Mouse (Mus musculus) neural tube, embryonic 13.5 days (tissue): ENCODE data around the gene Fam198a. TPM values are rescaled to one million over a fixed set of nuclear protein-coding genes. Genes with fewer than 3 reads are reported as not detected.
"Not testable (repeated sequence)": the region's sequence is repeated elsewhere in the genome, so short reads cannot be mapped to it uniquely, and the experiment has no call there.

ENCODE experiments used
- ATAC-seq: fragments of 200-750 bp; cut with Nextera tagmentation; 2 replicates; pipeline ENCODE4 v1.8.0; 2017; ENCODE audit warnings: low read depth, mild to moderate bottlenecking, moderate TSS enrichment, moderate library complexity
- H3K27ac ChIP-seq: fragments of 300-500 bp; sonication (generic); replicated peaks from 2 replicates; pipeline ENCODE4 v1.5.1; 2015; ENCODE audit warnings: moderate library complexity, mild to moderate bottlenecking, inconsistent platforms
- H3K27me3 ChIP-seq: fragments of 300-500 bp; sonication (generic); 2 replicates; pipeline ENCODE4 v1.6.1; 2015; ENCODE audit warnings: mild to moderate bottlenecking, inconsistent platforms
- H3K36me3 ChIP-seq: fragments of 300-500 bp; sonication (generic); 2 replicates; pipeline ENCODE4 v1.6.1; 2015; ENCODE audit warnings: mild to moderate bottlenecking, inconsistent platforms
- H3K4me1 ChIP-seq: fragments of 300-500 bp; sonication (generic); replicated peaks from 2 replicates; pipeline ENCODE4 v1.6.1; 2015; ENCODE audit warnings: inconsistent platforms
- H3K4me2 ChIP-seq: fragments of 300-500 bp; sonication (generic); 2 replicates; pipeline ENCODE4 v1.6.1; 2015; ENCODE audit warnings: inconsistent platforms, mild to moderate bottlenecking, moderate library complexity
- H3K4me3 ChIP-seq: fragments of 300-500 bp; sonication (generic); 2 replicates; pipeline ENCODE4 v1.5.1; 2015; ENCODE audit warnings: mild to moderate bottlenecking, inconsistent platforms
- H3K9ac ChIP-seq: fragments of 300-500 bp; sonication (generic); 2 replicates; pipeline ENCODE4 v1.6.1; 2015; ENCODE audit warnings: moderate library complexity, mild to moderate bottlenecking, inconsistent platforms
- H3K9me3 ChIP-seq: fragments of 300-500 bp; sonication (generic); 2 replicates; pipeline ENCODE4 v1.6.1; 2016; ENCODE audit warnings: inconsistent platforms
- whole genome bisulfite sequencing: fragments of 180-500 bp; shearing (Covaris S2); methylation state at CpG from one replicate; pipeline ENCODE4 v1.1.7; 2015; 5-methylcytosine and 5-hydroxymethylcytosine counted together
- polyA plus RNA-seq: library from polyadenylated mRNA; unstranded; fragments of >200 nt; fragmentation: Nextera tagmentation; extraction: Ambion mirVana; gene quantifications from 2 replicates; pipeline ENCODE4 v1.2.1, GENCODE M21; 2015

The Fam198a gene
- polyA plus RNA-seq, 1 experiment from 2014 or later = 2.8 TPM

- no peak overlapping the region for H3K9ac ChIP-seq
- H3K9me3 ChIP-seq = no peaks in the 10 kb centered on the region
- H3K36me3 ChIP-seq = no peaks in the 10 kb centered on the region
- 85% methylated on average over 4 of the region's 4 CpGs for WGBS
- no peak overlapping the region for H3K27ac ChIP-seq
- no peak overlapping the region for H3K4me2 ChIP-seq
- no peak overlapping the region for H3K4me3 ChIP-seq
- peaks cover 9% of the 10 kb centered on the region for H3K4me1 ChIP-seq
- no peaks in the 10 kb centered on the region for H3K27me3 ChIP-seq
- no peak for ATAC-seq
Observed at GRCm38 (mm10) chr9:122013629-122014028, 62.8 kb downstream of the Fam198a start.

DNA sequence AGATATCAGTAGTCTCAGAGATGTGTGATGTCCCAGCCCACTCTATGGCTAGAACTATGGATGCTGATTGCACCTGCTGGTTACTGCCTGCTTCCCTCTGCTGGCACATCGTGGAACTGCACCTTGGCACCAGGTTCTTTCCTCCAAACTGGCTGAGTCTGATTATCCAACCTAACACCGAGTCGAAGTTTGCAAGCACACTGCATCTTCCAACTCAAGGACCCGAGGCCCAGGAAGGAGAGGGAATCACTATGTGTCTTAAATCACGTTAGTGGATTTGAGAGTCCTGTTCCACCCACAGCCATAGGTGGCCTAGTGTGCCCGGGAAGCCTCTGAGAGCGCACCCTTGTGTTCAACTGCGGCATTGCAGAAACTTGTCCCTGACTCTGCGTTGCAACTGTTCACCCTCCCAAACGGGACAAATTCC lies 63.5 kb downstream of the Fam198a start:
- Histone ChIP-seq H3K27ac (no peak overlapping the region), H3K9ac (no peak overlapping the region), H3K9me3 (no peaks in the 10 kb centered on the region), H3K4me3 (no peak overlapping the region), H3K4me1 (peaks cover 9% of the 10 kb centered on the region), H3K4me2 (no peak overlapping the region), H3K27me3 (no peaks in the 10 kb centered on the region), H3K36me3 (no peaks in the 10 kb centered on the region)
- 14% methylated on average over 10 of the region's 10 CpGs for WGBS
- no peak for ATAC-seq

- no peak overlapping the region for H3K4me3 ChIP-seq
- H3K9ac ChIP-seq = no peak overlapping the region
- ATAC-seq = no peak
- H3K36me3 ChIP-seq = no peaks in the 10 kb centered on the region
- peaks cover 12% of the 10 kb centered on the region for H3K4me1 ChIP-seq
- no peaks in the 10 kb centered on the region for H3K9me3 ChIP-seq
- H3K4me2 ChIP-seq = no peak overlapping the region
- no peak overlapping the region for H3K27ac ChIP-seq
- 82% methylated on average over 5 of the region's 5 CpGs for WGBS
- H3K27me3 ChIP-seq = no peaks in the 10 kb centered on the region
Observed at GRCm38 (mm10) chr9:122018079-122018478, 67.3 kb downstream of the Fam198a start.

- 11% methylated on average over 8 of the region's 8 CpGs for WGBS
- Histone ChIP-seq H3K4me2 (peak overlapping the region; percentile 32), H3K9ac (peak overlapping the region; percentile 49; the same call in 1 of the 2 replicates), H3K27me3 (no peaks in the 10 kb centered on the region), H3K4me3 (no peak overlapping the region), H3K9me3 (no peaks in the 10 kb centered on the region), H3K36me3 (no peaks in the 10 kb centered on the region), H3K27ac (peak overlapping the region; percentile 18; the same call in 1 of the 2 replicates), H3K4me1 (peaks cover 12% of the 10 kb centered on the region)
- ATAC-seq = peak; percentile 87
Observed at GRCm38 (mm10) chr9:122018782-122019395, 68.1 kb downstream of the Fam198a start.

- no peak for ATAC-seq
- no peak overlapping the region for H3K9ac ChIP-seq
- 83% methylated on average over 4 of the region's 4 CpGs for WGBS
Observed at GRCm38 (mm10) chr9:122020321-122020720, 69.5 kb downstream of the Fam198a start.

GRCm38 (mm10) chr9:122021171-122021570 lies 70.4 kb downstream of the Fam198a start:
- H3K9ac ChIP-seq, H3K4me2 ChIP-seq, H3K4me3 ChIP-seq, H3K27ac ChIP-seq, H3K36me3 ChIP-seq, H3K27me3 ChIP-seq, ATAC-seq, H3K9me3 ChIP-seq: not testable (repeated sequence)
- WGBS = 88% methylated on average over 4 of the region's 4 CpGs
- H3K4me1 ChIP-seq = peaks cover 17% of the 10 kb centered on the region

More at GRCm38 (mm10) chr9:122020321-122020720, 69.5 kb downstream of the Fam198a start:
- Histone ChIP-seq H3K9me3 (no peaks in the 10 kb centered on the region), H3K4me1 (peaks cover 12% of the 10 kb centered on the region), H3K4me3 (no peak overlapping the region), H3K27me3 (no peaks in the 10 kb centered on the region), H3K36me3 (no peaks in the 10 kb centered on the region), H3K4me2 (no peak overlapping the region), H3K27ac (no peak overlapping the region)

DNA sequence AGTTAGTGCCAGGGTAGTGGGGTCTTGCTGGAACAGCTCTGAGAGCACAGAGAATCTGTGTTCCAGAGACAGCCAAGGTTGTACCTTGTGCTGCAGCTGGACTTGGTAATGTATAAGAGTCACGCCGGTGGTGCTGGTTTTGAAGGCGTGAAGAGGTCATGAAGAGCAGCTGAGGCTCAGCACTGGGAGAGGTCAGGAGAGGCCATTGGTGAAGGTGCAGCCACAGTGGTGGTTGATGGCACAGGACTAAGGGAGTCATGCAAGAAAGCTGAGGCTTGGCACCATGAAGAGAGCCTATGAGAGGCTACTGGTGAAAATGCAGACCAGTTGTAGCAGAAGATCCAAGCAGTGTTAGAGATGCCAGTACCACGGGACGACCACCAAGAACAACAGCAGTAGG lies 70.8 kb downstream of the Fam198a start:
- H3K36me3 ChIP-seq = no peaks in the 10 kb centered on the region
- no peak overlapping the region for H3K4me3 ChIP-seq
- no peak for ATAC-seq
- H3K4me1 ChIP-seq = peaks cover 20% of the 10 kb centered on the region
- H3K4me2 ChIP-seq = no peak overlapping the region
- 96% methylated on average over 5 of the region's 5 CpGs for WGBS
- no peaks in the 10 kb centered on the region for H3K27me3 ChIP-seq
- H3K9ac ChIP-seq = no peak overlapping the region
- H3K9me3 ChIP-seq = no peaks in the 10 kb centered on the region
- H3K27ac ChIP-seq = no peak overlapping the region

GRCm38 (mm10) chr9:122022776-122023175 lies 72.0 kb downstream of the Fam198a start:
- Histone ChIP-seq H3K27ac (no peak overlapping the region), H3K4me2 (no peak overlapping the region), H3K4me3 (no peak overlapping the region), H3K27me3 (no peaks in the 10 kb centered on the region), H3K4me1 (peaks cover 32% of the 10 kb centered on the region), H3K9ac (no peak overlapping the region), H3K36me3 (no peaks in the 10 kb centered on the region), H3K9me3 (no peaks in the 10 kb centered on the region)
- 72% methylated on average over 9 of the region's 9 CpGs for WGBS
- no peak for ATAC-seq

DNA sequence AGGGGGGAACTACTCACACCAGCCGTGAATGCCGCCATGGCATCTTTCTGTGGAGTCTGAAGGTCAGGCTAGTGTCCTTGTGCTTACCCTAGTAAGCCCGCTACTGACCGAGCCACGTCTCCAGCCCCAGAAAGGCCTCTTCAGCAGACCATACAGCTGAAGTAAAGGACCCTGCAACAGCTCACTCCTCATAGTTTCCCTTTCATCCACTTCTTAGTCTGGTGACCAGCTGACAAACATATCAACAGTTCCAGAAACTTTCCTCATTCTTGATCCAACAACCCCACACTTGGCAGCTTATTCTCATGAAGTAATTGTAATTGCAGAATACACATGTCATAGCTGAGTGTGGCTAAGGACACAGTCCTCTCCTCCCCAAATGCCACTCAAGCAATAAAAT lies 73.1 kb downstream of the Fam198a start:
- no peak overlapping the region for H3K27ac ChIP-seq
- H3K4me1 ChIP-seq = peaks cover 29% of the 10 kb centered on the region
- ATAC-seq = no peak
- 90% methylated on average over 5 of the region's 5 CpGs for WGBS
- no peak overlapping the region for H3K9ac ChIP-seq
- no peak overlapping the region for H3K4me3 ChIP-seq
- H3K9me3 ChIP-seq = no peaks in the 10 kb centered on the region
- no peak overlapping the region for H3K4me2 ChIP-seq
- H3K27me3 ChIP-seq = no peaks in the 10 kb centered on the region
- H3K36me3 ChIP-seq = no peaks in the 10 kb centered on the region

- no peaks in the 10 kb centered on the region for H3K27me3 ChIP-seq
- WGBS = 95% methylated on average over 6 of the region's 6 CpGs
- no peak overlapping the region for H3K4me2 ChIP-seq
- peaks cover 23% of the 10 kb centered on the region for H3K4me1 ChIP-seq
- ATAC-seq = no peak
- H3K36me3 ChIP-seq = no peaks in the 10 kb centered on the region
- H3K4me3 ChIP-seq = no peak overlapping the region
- H3K9me3 ChIP-seq = no peaks in the 10 kb centered on the region
- no peak overlapping the region for H3K9ac ChIP-seq
- H3K27ac ChIP-seq = no peak overlapping the region
Observed at GRCm38 (mm10) chr9:122024419-122024818, 73.6 kb downstream of the Fam198a start.

DNA sequence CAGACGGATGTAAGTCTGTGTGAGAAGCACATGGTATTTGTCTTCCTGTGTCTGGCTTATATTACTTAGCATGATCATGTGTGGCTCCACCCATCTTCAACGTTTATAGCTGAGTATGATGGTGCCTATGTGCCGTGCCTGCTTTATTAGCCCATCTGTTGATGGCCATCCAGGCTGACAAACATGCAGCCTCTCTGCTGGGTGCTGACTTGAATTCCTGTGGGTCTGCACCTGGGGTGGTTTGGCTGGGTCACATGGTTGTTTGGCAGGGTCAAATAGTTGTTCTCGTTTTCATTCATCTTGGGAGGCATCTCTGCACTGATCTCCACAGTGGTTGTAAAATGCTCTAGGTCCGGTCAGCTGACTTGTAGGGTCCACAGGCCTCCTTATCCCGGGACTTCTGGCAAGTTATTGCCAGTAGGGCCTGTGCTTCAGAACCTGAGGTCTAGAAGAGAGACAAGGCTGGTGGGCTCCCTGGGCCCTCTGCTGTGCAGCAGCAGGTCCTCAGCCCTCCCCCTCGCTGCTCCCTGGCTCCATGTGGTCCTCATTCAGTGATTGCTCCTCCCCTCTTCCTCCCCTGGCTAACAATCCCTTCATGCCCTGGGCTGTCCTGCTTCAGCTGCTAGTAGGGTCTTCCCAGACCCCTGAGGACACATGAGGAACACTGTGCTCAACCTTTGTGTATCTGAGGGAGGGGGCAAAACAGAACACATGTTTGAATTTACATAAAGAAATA lies 75.2 kb downstream of the Fam198a start:
- H3K27ac ChIP-seq = no peak overlapping the region
- no peaks in the 10 kb centered on the region for H3K36me3 ChIP-seq
- H3K4me2 ChIP-seq = no peak overlapping the region
- peaks cover 26% of the 10 kb centered on the region for H3K4me1 ChIP-seq
- 51% methylated on average over 7 of the region's 7 CpGs for WGBS
- H3K9ac ChIP-seq = no peak overlapping the region
- no peaks in the 10 kb centered on the region for H3K27me3 ChIP-seq
- no peak for ATAC-seq
- H3K4me3 ChIP-seq = no peak overlapping the region
- no peaks in the 10 kb centered on the region for H3K9me3 ChIP-seq

- 0 out of 2 replicates have a peak overlapping the region, but pooled peaks have one; percentile 14 for H3K9ac ChIP-seq
- H3K27ac ChIP-seq = peak overlapping the region; percentile 42
- H3K4me3 ChIP-seq = no peak overlapping the region
- H3K27me3 ChIP-seq = no peaks in the 10 kb centered on the region
- H3K4me2 ChIP-seq = no peak overlapping the region
- H3K9me3 ChIP-seq = no peaks in the 10 kb centered on the region
- 65% methylated on average over 6 of the region's 6 CpGs for WGBS
- H3K4me1 ChIP-seq = peaks cover 26% of the 10 kb centered on the region
- ATAC-seq = no peak
- no peaks in the 10 kb centered on the region for H3K36me3 ChIP-seq
Observed at GRCm38 (mm10) chr9:122027081-122027913, 76.5 kb downstream of the Fam198a start.
